Mouse (Mus musculus): ENCODE results near the gene Scamp5.

GRCm38 (mm10) chr9:57485774-57486173, 17.9 kb upstream of the Scamp5 start:
- TF ChIP-seq MAFK (IDR thresholded peaks at IDR 0.05; ENCODE audit: insufficient read depth, low read depth, low read length): 0 out of 2 replicates have a peak, but pooled peaks have one; percentile 34
- peak; percentile 93 for TF ChIP-seq ZC3H11A (IDR thresholded peaks at IDR 0.05; ENCODE audit: borderline replicate concordance, low read depth, low read length)
- no peak for TF ChIP-seq ZNF384 (IDR thresholded peaks at IDR 0.05; ENCODE audit: low read depth, low read length)
- no peak for TF ChIP-seq CHD2 (IDR thresholded peaks at IDR 0.05; ENCODE audit: low read depth, low read length)
- no peak for TF ChIP-seq HCFC1 (IDR thresholded peaks at IDR 0.05; ENCODE audit: borderline replicate concordance, insufficient read depth, low read length)
